Mouse (Mus musculus): ENCODE data around the gene Plekhm1. TPM values are rescaled to one million over a fixed set of nuclear protein-coding genes. Genes with fewer than 3 reads are reported as not detected.
A peak's percentile ranks its signal among the peaks of the same experiment; 100 is the strongest.

Gene Plekhm1
- polyA plus RNA-seq, 1 experiment from 2014 or later = 8.4 TPM

DNA sequence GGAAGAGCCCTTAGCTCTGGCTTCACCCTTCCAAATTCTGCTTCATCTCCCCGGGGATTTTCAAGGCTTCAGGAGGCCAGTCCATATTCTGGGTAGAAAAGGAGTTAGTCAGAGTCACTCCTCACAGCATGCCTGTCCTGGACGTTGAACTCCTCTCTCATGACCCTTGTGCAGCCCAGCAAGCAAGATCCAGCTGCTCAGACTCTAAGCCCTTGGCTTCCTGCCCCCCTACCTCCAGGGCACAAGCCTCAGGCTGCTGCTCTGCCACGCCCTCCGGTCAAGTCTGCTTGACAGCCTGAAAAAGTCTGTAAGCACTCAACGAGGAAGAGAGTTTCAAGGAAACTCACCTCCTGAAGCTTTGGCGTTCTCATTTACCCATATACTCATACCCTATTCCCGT, 5.9 kb downstream of the Plekhm1 start:
- WGBS = 84% methylated on average over 7 of the region's 7 CpGs
- Histone ChIP-seq H3K27me3 (ENCODE audit: poor library complexity, severe bottlenecking) (no peaks in the 10 kb centered on the region), H3K4me1 (peaks cover 21% of the 10 kb centered on the region), H3K36me3 (replicated peaks) (peaks cover 52% of the 10 kb centered on the region), H3K4me3 (no peak overlapping the region), H3K9me3 (no peaks in the 10 kb centered on the region), H3K27ac (no peak overlapping the region)
- no peak for DNase-seq (ENCODE audit: extremely low spot score, low spot score)

DNA sequence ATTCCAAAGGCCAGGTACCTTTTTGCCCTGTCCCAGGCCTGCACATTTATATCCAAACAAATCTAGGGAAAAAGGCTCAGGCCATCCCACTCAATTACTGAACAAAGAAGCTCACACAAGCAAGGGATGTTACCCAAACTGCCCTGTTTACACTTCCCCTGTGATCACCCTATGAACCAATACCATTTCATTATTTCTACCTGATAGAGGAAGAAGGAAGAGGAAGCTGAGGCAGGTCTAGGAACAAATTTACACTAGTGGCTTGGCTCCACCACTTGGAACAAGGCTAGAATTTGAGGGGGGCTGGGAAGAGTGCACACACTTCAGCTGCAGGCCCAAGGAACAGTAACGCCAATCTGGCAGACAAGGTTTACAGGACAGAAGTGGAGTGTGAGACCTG, 6.7 kb downstream of the Plekhm1 start:
- WGBS = 98% methylated on average over 1 of the region's 1 CpGs
- Histone ChIP-seq H3K4me3 (no peak overlapping the region), H3K27ac (no peak overlapping the region), H3K27me3 (ENCODE audit: poor library complexity, severe bottlenecking) (no peaks in the 10 kb centered on the region), H3K36me3 (replicated peaks) (peaks cover 53% of the 10 kb centered on the region), H3K4me1 (peaks cover 14% of the 10 kb centered on the region), H3K9me3 (no peaks in the 10 kb centered on the region)
- no peak for DNase-seq (ENCODE audit: extremely low spot score, low spot score)

DNA sequence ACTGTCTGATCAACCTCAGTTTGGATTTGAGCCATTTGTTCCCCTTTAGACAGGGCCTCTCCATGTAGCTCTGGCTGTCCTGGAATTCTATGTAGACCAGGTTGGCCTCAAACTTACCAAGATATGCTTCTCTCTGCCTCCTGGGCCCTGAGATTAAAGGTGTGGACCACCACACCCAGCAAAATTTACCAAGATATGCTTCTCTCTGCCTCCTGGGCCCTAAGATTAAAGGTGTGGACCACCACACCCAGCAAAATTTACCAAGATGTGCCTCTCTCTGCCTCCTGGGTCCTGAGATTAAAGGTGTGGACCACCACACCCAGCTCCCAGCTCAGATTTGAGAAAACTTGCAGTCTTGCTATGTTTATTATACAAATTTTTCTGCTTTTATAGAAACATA, 7.9 kb downstream of the Plekhm1 start:
- Histone ChIP-seq H3K4me3 (no peak overlapping the region), H3K4me1 (peaks cover 10% of the 10 kb centered on the region; the same call in 1 of the 2 replicates), H3K9me3 (no peaks in the 10 kb centered on the region), H3K27ac (no peak overlapping the region), H3K36me3 (replicated peaks) (peaks cover 55% of the 10 kb centered on the region), H3K27me3 (ENCODE audit: poor library complexity, severe bottlenecking) (no peaks in the 10 kb centered on the region)
- no peak for DNase-seq (ENCODE audit: extremely low spot score, low spot score)

DNA sequence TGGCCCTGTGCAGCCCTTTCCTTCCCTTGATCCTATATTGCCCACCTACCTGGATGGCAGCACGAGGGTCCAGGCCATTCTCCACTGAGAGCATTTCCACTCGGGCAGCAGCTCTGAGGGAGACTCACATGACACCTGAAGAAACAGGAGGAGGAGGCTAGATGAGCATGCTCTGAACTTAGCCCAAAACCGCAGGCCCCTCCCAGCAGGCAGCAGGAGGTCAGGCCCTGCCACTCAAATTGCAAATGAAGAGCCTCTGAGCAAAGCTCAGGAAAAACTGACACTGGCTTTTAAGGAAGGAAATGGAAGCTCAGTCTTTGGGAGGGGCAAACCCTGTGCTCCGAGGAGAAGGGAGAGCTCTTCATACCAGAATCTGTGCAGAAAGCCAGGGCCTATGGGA, 8.7 kb downstream of the Plekhm1 start:
- H3K9me3 ChIP-seq = no peaks in the 10 kb centered on the region
- no peaks in the 10 kb centered on the region for H3K27me3 ChIP-seq (ENCODE audit: poor library complexity, severe bottlenecking)
- H3K4me1 ChIP-seq = peaks cover 10% of the 10 kb centered on the region; the same call in 1 of the 2 replicates
- H3K27ac ChIP-seq = no peak overlapping the region
- H3K36me3 ChIP-seq (replicated peaks) = peaks cover 52% of the 10 kb centered on the region
- no peak for DNase-seq (ENCODE audit: extremely low spot score, low spot score)
- H3K4me3 ChIP-seq = no peak overlapping the region
- 67% methylated on average over 4 of the region's 4 CpGs for WGBS

DNA sequence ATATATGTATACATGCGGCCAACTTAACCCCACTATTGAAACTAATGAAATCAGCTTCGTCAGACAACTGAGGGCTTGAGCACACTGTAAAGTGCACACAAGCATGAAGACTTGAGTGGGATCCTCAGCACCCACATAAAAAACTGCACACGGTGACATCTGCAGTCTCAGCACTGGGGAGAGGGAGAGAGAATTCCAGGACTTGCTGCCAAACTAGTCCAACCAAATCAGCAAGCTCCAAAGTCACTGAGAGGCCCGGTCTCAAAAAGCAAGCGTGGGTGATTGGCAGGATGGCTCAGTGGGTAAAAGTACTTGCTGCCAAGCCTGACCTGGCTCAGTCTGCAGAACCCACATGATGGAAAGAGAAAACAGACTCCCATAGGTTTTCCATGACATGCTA, 9.7 kb downstream of the Plekhm1 start:
- Histone ChIP-seq H3K36me3 (replicated peaks) (peaks cover 53% of the 10 kb centered on the region), H3K4me1 (peaks cover 10% of the 10 kb centered on the region; the same call in 1 of the 2 replicates)

DNA sequence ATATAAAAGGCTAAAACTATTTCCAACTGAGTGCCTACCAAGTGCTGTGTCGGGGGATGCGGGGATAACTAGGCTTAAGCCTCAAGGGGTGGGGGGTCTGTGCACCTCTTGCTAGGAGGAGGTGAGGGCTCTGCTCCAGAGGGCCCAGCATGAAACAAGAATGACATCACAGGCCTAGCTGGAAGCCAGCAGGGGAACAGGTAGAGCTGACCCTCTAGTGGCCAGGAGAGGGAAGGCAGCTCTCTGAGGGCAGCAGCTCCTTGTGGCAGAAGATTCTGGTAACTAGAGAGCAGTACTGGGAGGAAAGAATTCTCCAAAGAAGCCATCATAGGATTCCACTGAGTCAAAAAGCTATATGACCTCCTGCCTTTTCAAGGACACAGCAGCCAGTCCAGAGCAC, 10.3 kb downstream of the Plekhm1 start:
- peaks cover 54% of the 10 kb centered on the region for H3K36me3 ChIP-seq (replicated peaks)
- no peak overlapping the region for H3K27ac ChIP-seq
- WGBS = 47% methylated on average over 2 of the region's 2 CpGs
- peaks cover 5% of the 10 kb centered on the region; the same call in 1 of the 2 replicates for H3K4me1 ChIP-seq
- no peaks in the 10 kb centered on the region for H3K27me3 ChIP-seq (ENCODE audit: poor library complexity, severe bottlenecking)
- DNase-seq (ENCODE audit: extremely low spot score, low spot score) = peak; percentile 21
- no peak overlapping the region for H3K4me3 ChIP-seq
- H3K9me3 ChIP-seq = no peaks in the 10 kb centered on the region

More for the DNA sequence above, 9.7 kb downstream of the Plekhm1 start:
- Histone ChIP-seq H3K27ac (no peak overlapping the region), H3K9me3 (no peaks in the 10 kb centered on the region), H3K27me3 (ENCODE audit: poor library complexity, severe bottlenecking) (no peaks in the 10 kb centered on the region), H3K4me3 (no peak overlapping the region)
- DNase-seq (ENCODE audit: extremely low spot score, low spot score) = no peak
- WGBS = 93% methylated on average over 5 of the region's 5 CpGs

DNA sequence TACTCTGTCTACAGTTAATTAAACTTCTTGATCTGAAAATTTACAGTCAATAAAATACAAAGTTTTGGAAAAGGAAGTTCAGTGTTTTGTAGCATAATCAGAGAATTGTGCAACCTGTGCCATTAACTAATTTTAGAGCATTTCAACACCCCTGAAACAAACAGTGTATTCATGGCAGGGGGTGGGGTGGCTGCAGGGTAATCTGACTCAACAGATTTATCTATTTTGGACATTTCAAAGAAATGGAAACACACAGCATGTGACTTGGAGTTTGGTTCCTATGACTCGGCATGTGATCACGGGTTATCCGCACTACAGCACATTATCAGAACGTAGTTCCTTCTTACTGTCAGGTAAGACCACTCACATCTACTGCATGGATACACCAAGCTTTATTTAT, 12.5 kb downstream of the Plekhm1 start:
- WGBS = 89% methylated on average over 4 of the region's 4 CpGs
- Histone ChIP-seq H3K27me3 (ENCODE audit: poor library complexity, severe bottlenecking) (no peaks in the 10 kb centered on the region), H3K27ac (no peak overlapping the region), H3K9me3 (no peaks in the 10 kb centered on the region), H3K4me3 (no peak overlapping the region), H3K36me3 (replicated peaks) (peaks cover 65% of the 10 kb centered on the region), H3K4me1 (no peaks in the 10 kb centered on the region)
- no peak for DNase-seq (ENCODE audit: extremely low spot score, low spot score)

DNA sequence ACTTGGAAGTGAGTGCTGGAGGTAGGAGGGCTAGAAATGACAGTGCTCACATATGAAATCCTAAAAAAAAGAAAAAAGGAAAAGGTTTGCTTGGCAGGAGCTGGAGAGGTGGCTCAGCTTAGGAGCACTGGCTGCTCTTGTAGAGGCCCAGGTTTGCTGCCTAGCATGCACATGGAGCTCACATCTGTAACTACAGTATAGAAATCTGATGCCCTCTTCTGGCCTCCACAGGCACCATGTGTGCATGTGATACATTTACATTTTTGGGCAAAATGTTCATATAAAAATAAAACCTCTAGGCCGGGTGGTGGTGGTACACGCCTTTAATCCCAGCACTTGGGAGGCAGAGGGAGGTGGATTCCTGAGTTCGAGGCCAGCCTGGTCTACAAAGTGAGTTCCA, 13.4 kb downstream of the Plekhm1 start:
- DNase-seq (ENCODE audit: extremely low spot score, low spot score) = no peak
- Histone ChIP-seq H3K9me3 (no peaks in the 10 kb centered on the region), H3K4me1 (no peaks in the 10 kb centered on the region), H3K27me3 (ENCODE audit: poor library complexity, severe bottlenecking) (no peaks in the 10 kb centered on the region), H3K36me3 (replicated peaks) (peaks cover 67% of the 10 kb centered on the region), H3K27ac (no peak overlapping the region), H3K4me3 (no peak overlapping the region)
- 95% methylated on average over 3 of the region's 3 CpGs for WGBS

DNA sequence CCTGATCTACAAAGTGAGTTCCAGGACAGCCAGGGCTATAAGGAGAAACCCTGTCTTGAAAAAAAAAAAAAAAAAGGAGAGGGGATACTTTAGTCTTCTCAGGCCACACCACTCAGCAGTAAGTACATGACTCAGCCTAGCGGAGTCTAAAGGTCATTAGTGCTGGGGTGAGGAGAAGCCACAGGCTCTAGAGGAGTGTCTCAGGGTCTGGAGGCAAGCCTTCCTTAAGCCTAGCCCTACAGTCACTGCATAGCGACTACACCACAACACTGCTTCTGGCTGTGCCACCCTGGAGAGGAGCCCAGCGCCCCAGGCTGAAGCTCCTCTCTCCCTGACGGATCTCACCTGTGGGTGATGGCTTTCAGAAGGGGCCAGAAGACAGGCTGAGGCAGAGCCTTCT, 15.8 kb downstream of the Plekhm1 start:
- peaks cover 64% of the 10 kb centered on the region for H3K36me3 ChIP-seq (replicated peaks)

DNA sequence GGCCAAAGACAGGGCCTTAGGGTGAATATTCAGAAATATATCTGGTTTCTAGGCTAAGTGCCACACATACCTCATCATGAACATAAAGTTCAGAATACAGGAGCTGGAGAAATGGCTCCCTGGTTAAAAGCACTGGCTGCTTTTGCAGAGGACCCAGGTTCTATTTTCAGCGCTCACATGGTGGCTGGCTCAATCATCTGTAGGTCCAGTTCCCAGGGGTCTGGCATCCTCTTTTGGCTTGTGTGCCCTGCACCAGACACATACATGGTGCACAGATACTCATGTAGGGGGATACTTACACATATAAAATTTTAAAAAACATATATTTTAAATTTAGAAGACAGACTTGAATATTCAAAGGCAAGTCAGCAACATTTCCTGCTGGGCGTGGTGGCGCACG, 16.3 kb downstream of the Plekhm1 start:
- H3K4me3 ChIP-seq = no peak overlapping the region
- H3K27me3 ChIP-seq (ENCODE audit: poor library complexity, severe bottlenecking) = no peaks in the 10 kb centered on the region
- H3K4me1 ChIP-seq = no peaks in the 10 kb centered on the region
- 94% methylated on average over 4 of the region's 4 CpGs for WGBS
- peaks cover 64% of the 10 kb centered on the region for H3K36me3 ChIP-seq (replicated peaks)
- H3K9me3 ChIP-seq = no peaks in the 10 kb centered on the region
- H3K27ac ChIP-seq = no peak overlapping the region
- no peak for DNase-seq (ENCODE audit: extremely low spot score, low spot score)

More for the DNA sequence above, 15.8 kb downstream of the Plekhm1 start:
- Histone ChIP-seq H3K9me3 (no peaks in the 10 kb centered on the region), H3K4me3 (no peak overlapping the region), H3K27me3 (ENCODE audit: poor library complexity, severe bottlenecking) (no peaks in the 10 kb centered on the region), H3K27ac (no peak overlapping the region), H3K4me1 (no peaks in the 10 kb centered on the region)
- no peak for DNase-seq (ENCODE audit: extremely low spot score, low spot score)
- 94% methylated on average over 4 of the region's 4 CpGs for WGBS

DNA sequence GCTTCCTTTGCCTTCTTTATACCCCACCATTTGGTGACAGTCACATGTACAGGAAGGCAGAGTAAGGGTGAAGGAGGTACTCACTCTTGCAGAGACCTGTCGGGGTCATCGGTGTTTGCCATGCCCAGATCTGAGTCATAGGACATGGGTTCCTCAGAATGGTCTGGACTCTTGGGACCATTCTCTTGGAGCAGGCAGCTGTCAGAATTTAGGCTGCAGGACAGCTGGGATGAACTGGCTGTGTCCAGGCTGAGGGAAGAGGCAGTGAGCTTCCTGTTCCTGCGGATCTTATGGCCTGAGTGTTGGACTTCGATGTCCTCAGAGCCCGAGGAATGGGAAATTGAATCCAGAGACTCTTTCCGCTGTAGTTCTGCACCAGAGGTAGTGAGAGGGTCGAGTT, 17.9 kb downstream of the Plekhm1 start:
- H3K27ac ChIP-seq = no peak overlapping the region
- no peak overlapping the region for H3K4me3 ChIP-seq
- no peaks in the 10 kb centered on the region for H3K9me3 ChIP-seq
- WGBS = 83% methylated on average over 7 of the region's 7 CpGs
- H3K36me3 ChIP-seq (replicated peaks) = peaks cover 69% of the 10 kb centered on the region
- DNase-seq (ENCODE audit: extremely low spot score, low spot score) = no peak
- H3K4me1 ChIP-seq = no peaks in the 10 kb centered on the region
- H3K27me3 ChIP-seq (ENCODE audit: poor library complexity, severe bottlenecking) = no peaks in the 10 kb centered on the region

DNA sequence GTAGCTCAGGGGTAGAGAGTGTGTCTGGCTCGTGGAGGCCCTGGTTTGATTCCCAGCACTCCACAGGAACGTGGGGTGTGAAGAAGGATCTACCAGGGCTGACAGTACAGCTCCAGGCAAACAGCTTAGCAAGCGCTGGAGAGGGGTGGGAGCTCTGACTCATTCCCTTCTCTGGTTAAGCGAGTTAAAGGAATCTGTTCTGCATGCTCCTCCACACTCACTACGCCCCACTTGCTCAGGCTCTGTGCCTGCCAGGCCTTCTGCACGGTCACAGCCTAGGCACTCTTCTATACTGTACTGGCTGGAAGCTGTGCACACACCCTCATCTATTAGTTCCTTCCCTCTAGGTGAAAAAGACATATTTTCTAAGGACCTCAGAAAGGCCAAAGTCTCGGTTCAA, 18.5 kb downstream of the Plekhm1 start:
- H3K4me1 ChIP-seq = no peaks in the 10 kb centered on the region
- DNase-seq (ENCODE audit: extremely low spot score, low spot score) = no peak
- no peak overlapping the region for H3K4me3 ChIP-seq
- no peaks in the 10 kb centered on the region for H3K27me3 ChIP-seq (ENCODE audit: poor library complexity, severe bottlenecking)
- no peak overlapping the region for H3K27ac ChIP-seq
- peaks cover 73% of the 10 kb centered on the region for H3K36me3 ChIP-seq (replicated peaks)
- no peaks in the 10 kb centered on the region for H3K9me3 ChIP-seq
- 88% methylated on average over 7 of the region's 7 CpGs for WGBS

DNA sequence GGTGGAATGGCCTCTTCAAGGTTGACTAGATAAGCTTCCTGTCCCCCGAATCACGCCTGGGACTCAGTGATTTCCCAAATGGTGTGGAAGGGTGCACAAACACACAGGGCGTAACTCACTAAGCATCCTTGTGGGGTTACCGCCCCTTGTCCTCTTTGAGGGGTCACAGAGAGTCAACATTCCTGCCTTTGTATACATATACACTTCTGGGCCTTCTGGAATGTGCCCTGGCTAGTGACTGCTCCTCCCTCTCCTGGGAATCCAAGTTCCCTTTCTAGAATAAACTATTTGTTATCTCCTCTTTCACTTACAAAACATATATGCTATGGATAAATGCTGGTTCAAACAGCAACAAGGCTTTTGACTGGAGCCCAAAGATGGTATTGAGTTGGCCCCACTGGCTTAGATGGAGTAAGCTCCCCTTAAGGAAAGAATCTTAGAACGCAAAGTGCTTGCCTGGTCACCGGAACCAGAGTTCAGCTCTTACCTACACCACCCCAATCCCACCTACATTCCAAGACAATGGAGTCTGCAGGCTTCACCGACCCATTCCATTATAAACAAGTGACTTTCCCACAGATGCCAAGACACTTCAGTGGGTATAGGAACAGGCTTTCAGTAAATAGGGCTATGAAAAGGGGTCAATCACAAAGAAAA, 24.5 kb downstream of the Plekhm1 start:
- Histone ChIP-seq H3K4me3 (no peak overlapping the region), H3K9me3 (no peaks in the 10 kb centered on the region), H3K27ac (no peak overlapping the region), H3K4me1 (peaks cover 5% of the 10 kb centered on the region; the same call in 1 of the 2 replicates), H3K27me3 (ENCODE audit: poor library complexity, severe bottlenecking) (no peaks in the 10 kb centered on the region), H3K36me3 (replicated peaks) (peaks cover 48% of the 10 kb centered on the region)
- DNase-seq (ENCODE audit: extremely low spot score, low spot score) = no peak
- WGBS = 84% methylated on average over 7 of the region's 7 CpGs

DNA sequence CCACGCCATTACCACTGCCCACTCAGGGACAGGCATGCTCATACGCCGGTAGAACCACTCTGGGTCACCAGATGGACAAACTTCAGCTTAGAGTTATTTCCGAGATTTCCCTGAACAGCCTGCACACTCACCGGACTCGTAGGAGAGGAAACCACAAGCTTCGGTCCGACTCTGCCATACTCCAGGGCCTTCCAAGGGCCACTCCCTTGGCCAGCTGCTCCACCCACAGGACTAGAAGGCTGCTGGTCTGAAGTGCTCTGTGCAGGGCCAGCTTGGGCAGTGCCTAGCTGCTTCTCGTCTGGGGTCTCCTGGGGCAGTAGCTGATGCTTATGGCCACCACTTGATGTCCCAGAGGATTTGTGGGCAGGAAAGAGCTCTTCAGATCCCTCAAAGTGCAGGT, 25.7 kb downstream of the Plekhm1 start:
- H3K27me3 ChIP-seq (ENCODE audit: poor library complexity, severe bottlenecking) = no peaks in the 10 kb centered on the region
- no peak overlapping the region for H3K27ac ChIP-seq
- 92% methylated on average over 9 of the region's 9 CpGs for WGBS
- H3K4me3 ChIP-seq = no peak overlapping the region
- peaks cover 38% of the 10 kb centered on the region for H3K36me3 ChIP-seq (replicated peaks)
- peaks cover 5% of the 10 kb centered on the region; the same call in 1 of the 2 replicates for H3K4me1 ChIP-seq
- H3K9me3 ChIP-seq = no peaks in the 10 kb centered on the region
- DNase-seq (ENCODE audit: extremely low spot score, low spot score) = no peak

Data from forebrain, embryonic 10.5 days (tissue).